Mouse (Mus musculus) ovary, postnatal 14 days (tissue): ENCODE measurements at regions not wholly inside any gene's neighbourhood (a gene's known extent, or its start where the extent isn't known, plus 50 kb on each side); places are given as distances from the start of the nearest gene placed in this dataset.
A peak's percentile ranks its signal among the peaks of the same experiment; 100 is the strongest.

Source experiments
- DNase-seq: peaks from one replicate; pipeline ENCODE4 v3.0.0; 2022; ENCODE audit warnings: low spot score

- DNase-seq: no peak
Observed at GRCm38 (mm10) chr5:148742158-148742835, 186.8 kb downstream of the Katnal1 start.

GRCm38 (mm10) chr5:148741267-148742004 is 187.7 kb downstream of the Katnal1 start:
- no peak for DNase-seq

- peak; percentile 49 for DNase-seq
Observed at GRCm38 (mm10) chr5:148740366-148741266, 188.0 kb upstream of the Ubl3 start.

GRCm38 (mm10) chr5:148739672-148740071 is 187.1 kb upstream of the Ubl3 start:
- DNase-seq: no peak

- DNase-seq: no peak
Observed at GRCm38 (mm10) chr5:148739141-148739540, 186.6 kb upstream of the Ubl3 start.

GRCm38 (mm10) chr5:148729541-148729940 is 177.0 kb upstream of the Ubl3 start:
- no peak for DNase-seq

- no peak for DNase-seq
Observed at GRCm38 (mm10) chr5:148728492-148728891, 175.9 kb upstream of the Ubl3 start.

GRCm38 (mm10) chr5:148726442-148726841 is 173.9 kb upstream of the Ubl3 start:
- no peak for DNase-seq

- no peak for DNase-seq
Observed at GRCm38 (mm10) chr5:148724470-148724869, 171.9 kb upstream of the Ubl3 start.

- DNase-seq: no peak
Observed at GRCm38 (mm10) chr5:148723677-148724227, 171.2 kb upstream of the Ubl3 start.

GRCm38 (mm10) chr5:148720604-148721003 is 168.0 kb upstream of the Ubl3 start:
- DNase-seq: no peak

GRCm38 (mm10) chr5:148716633-148717032 is 164.0 kb upstream of the Ubl3 start:
- no peak for DNase-seq

GRCm38 (mm10) chr5:148715218-148715991 is 162.8 kb upstream of the Ubl3 start:
- no peak for DNase-seq

GRCm38 (mm10) chr5:148714807-148715206 is 162.2 kb upstream of the Ubl3 start:
- no peak for DNase-seq

- no peak for DNase-seq
Observed at GRCm38 (mm10) chr5:148713796-148714195, 161.2 kb upstream of the Ubl3 start.

- no peak for DNase-seq
Observed at GRCm38 (mm10) chr5:148713039-148713438, 160.4 kb upstream of the Ubl3 start.

- DNase-seq: no peak
Observed at GRCm38 (mm10) chr5:148711570-148711969, 159.0 kb upstream of the Ubl3 start.

- DNase-seq: no peak
Observed at GRCm38 (mm10) chr5:148709111-148709771, 156.7 kb upstream of the Ubl3 start.

GRCm38 (mm10) chr5:148708014-148708741 is 155.6 kb upstream of the Ubl3 start:
- DNase-seq: no peak

GRCm38 (mm10) chr5:148707335-148707734 is 154.7 kb upstream of the Ubl3 start:
- no peak for DNase-seq
